Mouse (Mus musculus) stomach, postnatal 0 days (tissue): Measurements from ENCODE around the gene Vsig10.

Source experiments
- CTCF ChIP-seq: IDR thresholded peaks from 2 replicates; pipeline ENCODE4 v1.5.1; 2016; ENCODE audit warnings: antibody characterized with exemption, low read depth, mild to moderate bottlenecking, moderate library complexity
- EP300 ChIP-seq: optimal IDR thresholded peaks from 2 replicates; pipeline ENCODE3; 2016; ENCODE audit warnings: antibody characterized with exemption

DNA sequence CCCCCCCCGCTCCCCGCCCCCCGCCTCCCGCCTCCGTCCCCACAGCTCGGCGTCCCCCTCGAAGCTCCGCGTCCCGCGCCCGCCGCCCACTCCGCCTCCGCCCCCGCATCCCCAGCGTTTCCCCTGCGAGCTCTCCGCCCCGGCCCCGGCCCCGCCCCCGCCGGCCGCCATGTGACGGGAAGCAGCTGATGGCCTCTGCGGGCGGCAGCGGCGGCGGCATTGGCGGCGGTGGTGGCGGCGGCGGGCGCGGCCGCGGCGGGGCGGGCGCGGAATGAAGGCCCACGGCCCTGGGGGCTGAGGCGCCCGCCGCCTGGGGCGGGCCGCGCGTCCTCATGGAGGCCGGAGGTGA lies 38.2 kb downstream of the Vsig10 start, which contains the start of gene Wsb2:
- TF ChIP-seq CTCF (no peak), EP300 (no peak)
